Mouse (Mus musculus) naive thymus-derived CD4-positive, alpha-beta T cell, adult 2 months (primary cell): ENCODE measurements at regions not wholly inside any gene's neighbourhood (a gene's known extent, or its start where the extent isn't known, plus 50 kb on each side); places are given as distances from the start of the nearest gene placed in this dataset.

Experiments
- DNase-seq: peaks from one replicate; pipeline ENCODE4 v3.0.0-alpha.2; 2011; ENCODE audit warnings: low read depth

- DNase-seq, result no peak
Observed at GRCm38 (mm10) chr5:148706323-148707120, 153.9 kb upstream of the Ubl3 start.

GRCm38 (mm10) chr5:148704769-148705168 lies 152.2 kb upstream of the Ubl3 start:
- no peak for DNase-seq

- no peak for DNase-seq
Observed at GRCm38 (mm10) chr5:148701859-148702258, 149.3 kb upstream of the Ubl3 start.

- DNase-seq, result no peak
Observed at GRCm38 (mm10) chr5:148701001-148701400, 148.4 kb upstream of the Ubl3 start.

GRCm38 (mm10) chr5:148700240-148700639 lies 147.7 kb upstream of the Ubl3 start:
- DNase-seq, result peak; percentile 66

GRCm38 (mm10) chr5:148697631-148698368 lies 145.2 kb upstream of the Ubl3 start:
- DNase-seq, result no peak

GRCm38 (mm10) chr5:148694352-148694751 lies 141.8 kb upstream of the Ubl3 start:
- no peak for DNase-seq

- DNase-seq, result no peak
Observed at GRCm38 (mm10) chr5:148691486-148691885, 138.9 kb upstream of the Ubl3 start.

- no peak for DNase-seq
Observed at GRCm38 (mm10) chr5:148690823-148691197, 138.2 kb upstream of the Ubl3 start.

- DNase-seq, result no peak
Observed at GRCm38 (mm10) chr5:148690158-148690822, 137.7 kb upstream of the Ubl3 start.

GRCm38 (mm10) chr5:148689297-148689696 lies 136.7 kb upstream of the Ubl3 start:
- no peak for DNase-seq

GRCm38 (mm10) chr5:148688501-148688900 lies 135.9 kb upstream of the Ubl3 start:
- no peak for DNase-seq

- DNase-seq, result no peak
Observed at GRCm38 (mm10) chr5:148687827-148688226, 135.2 kb upstream of the Ubl3 start.

- DNase-seq, result no peak
Observed at GRCm38 (mm10) chr5:148684216-148684615, 131.6 kb upstream of the Ubl3 start.

- DNase-seq, result no peak
Observed at GRCm38 (mm10) chr5:148682553-148682952, 130.0 kb upstream of the Ubl3 start.

- DNase-seq, result no peak
Observed at GRCm38 (mm10) chr5:148680341-148680740, 127.8 kb upstream of the Ubl3 start.

- DNase-seq, result peak; percentile 56
Observed at GRCm38 (mm10) chr5:148679586-148679985, 127.0 kb upstream of the Ubl3 start.

GRCm38 (mm10) chr5:148678285-148678937 lies 125.8 kb upstream of the Ubl3 start:
- DNase-seq, result peak; percentile 44

GRCm38 (mm10) chr5:148674281-148674680 lies 121.7 kb upstream of the Ubl3 start:
- peak; percentile 50 for DNase-seq

GRCm38 (mm10) chr5:148662281-148662741 lies 109.7 kb upstream of the Ubl3 start:
- no peak for DNase-seq

- DNase-seq, result peak; percentile 25
Observed at GRCm38 (mm10) chr5:148661120-148661519, 108.5 kb upstream of the Ubl3 start.
